Comparison of ENCODE assay signal across 10 mouse cellular contexts in the genomic region with DNA sequence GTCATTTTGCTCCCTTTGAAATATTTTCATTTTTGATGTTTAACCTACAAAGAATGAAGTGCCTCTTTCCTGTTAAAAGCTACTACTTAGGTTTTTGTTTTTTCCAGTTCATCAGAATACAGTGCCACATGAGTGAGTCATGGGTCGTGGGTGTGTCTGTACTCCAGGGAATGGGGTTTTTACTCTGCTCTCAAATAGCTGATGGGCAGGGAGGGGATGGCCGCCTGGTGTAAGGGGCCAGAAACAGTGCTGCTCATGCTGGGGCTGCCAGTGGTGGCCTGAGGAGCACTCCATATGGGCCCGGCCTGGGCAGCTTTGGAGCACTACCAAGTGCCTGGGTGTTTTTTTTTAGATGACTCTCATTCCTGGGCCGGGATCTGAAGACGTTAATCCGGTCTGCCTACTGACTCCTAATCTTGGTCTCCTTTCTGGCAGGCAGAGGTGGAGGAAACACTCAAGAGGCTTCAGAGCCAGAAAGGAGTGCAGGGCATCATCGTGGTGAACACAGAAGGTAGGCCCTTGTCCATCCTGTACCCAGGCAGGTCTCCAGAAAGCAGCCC. TPM values are rescaled to one million over a fixed set of nuclear protein-coding genes. Genes with fewer than 3 reads are reported as not detected.
DNase-seq lines count a peak whose midpoint lies in the region; TF ChIP-seq lines count a peak whose summit lies in the region.
"Had no signal": no experiment of that assay in that cellular context is flagged by ENCODE, and none has a peak within 500 bp of the region (broad histone marks: within the 10 kb centered on the region; RNA-seq: fewer than 3 reads in every experiment).

No protein-coding gene starts in this region.

- intact Hi-C loops in gastrocnemius, adult 2 months (cut with DNase I) = no loop called here
- intact Hi-C loops in heart, postnatal 36 days (cut with DNase I) = no loop called here
- intact Hi-C loops in left cerebral cortex, postnatal 36 days (cut with DNase I) = no loop called here

- TF ChIP-seq CTCF in gastrocnemius, adult 2 months (IDR thresholded peaks at IDR 0.05) = no peak

- DNase-seq in 3134 (ENCODE audit: extremely low read depth, insufficient read length, low spot score) (peak; percentile 78), 416B (ENCODE audit: low read depth) (peak; percentile 21)
- peak; percentile 63 for DNase-seq in gastrocnemius, adult 2 months
- DNase-seq in heart, postnatal 36 days = peak; percentile 32 to 48
- DNase-seq in left cerebral cortex, postnatal 36 days (ENCODE audit: low spot score in 2 of 2) = no peak
- DNase-seq in kidney, adult 11 months = no peak
- DNase-seq in ovary, postnatal 14 days (ENCODE audit: low spot score) = no peak
- DNase-seq in right cerebral cortex, postnatal 14 days = no peak

- 0 out of 2 replicates have a peak overlapping the region, but pooled peaks have one; percentile 13 for H3K4me3 ChIP-seq in gastrocnemius, adult 2 months
- H3K4me3 ChIP-seq: layer of hippocampus, adult 2 months; liver, embryonic 15.5 days had no signal

- H3K27ac ChIP-seq in gastrocnemius, adult 2 months = peak overlapping the region; percentile 64
- H3K27ac ChIP-seq: layer of hippocampus, adult 2 months; liver, embryonic 15.5 days had no signal

RNA-seq across cellular contexts. Expression of a gene that starts 6.0 kb away (rescaled TPM):
- total RNA-seq in gastrocnemius, adult 2 months (2021) = 100 to 1,000 TPM; 100 to 128 TPM
- 100 to 1,000 TPM; 165 to 186 TPM for total RNA-seq in heart, postnatal 36 days (2021)
- total RNA-seq in left cerebral cortex, postnatal 36 days (2021) = 100 to 1,000 TPM; 292 to 339 TPM

RNA-seq across cellular contexts. Expression of a gene that starts 33.7 kb away (rescaled TPM):
- 100 to 1,000 TPM; 267 to 277 TPM for total RNA-seq in gastrocnemius, adult 2 months (2021)
- total RNA-seq in heart, postnatal 36 days (2021) = 100 to 1,000 TPM; 729 to 769 TPM
- total RNA-seq in left cerebral cortex, postnatal 36 days (2021) = 100 to 1,000 TPM; 295 to 402 TPM

Comparison
In these comparisons a context has a peak if more than half of its experiments do, and no peak if none do; other contexts are left out.
1. DNase-seq: peak in 3134 (single experiment), 416B (single experiment), gastrocnemius, adult 2 months (single experiment) and heart, postnatal 36 days (2 of 2); none in left cerebral cortex, postnatal 36 days (0 of 2), kidney, adult 11 months (single experiment), ovary, postnatal 14 days (single experiment) and right cerebral cortex, postnatal 14 days (single experiment).